Mouse (Mus musculus) kidney, postnatal 25 days (tissue): ENCODE results near the gene Dusp13.

Experiments
- DNase-seq, 2 experiments: peaks; one replicate each; pipeline ENCODE4 v3.0.0; 2021; ENCODE audit warnings: mixed read lengths in 2 of 2

The Dusp13 gene

GRCm38 (mm10) chr14:21747436-21748141, 3.4 kb downstream of the Dusp13 start:
- DNase-seq: no peak

- no peak for DNase-seq
These were observed 4.1 kb downstream of the Dusp13 start for GRCm38 (mm10) chr14:21746846-21747245.

GRCm38 (mm10) chr14:21746251-21746650, 4.7 kb downstream of the Dusp13 start:
- DNase-seq: no peak

GRCm38 (mm10) chr14:21745149-21745548, 5.8 kb downstream of the Dusp13 start:
- DNase-seq: no peak

GRCm38 (mm10) chr14:21744169-21744568, 6.8 kb downstream of the Dusp13 start:
- DNase-seq: no peak

- DNase-seq: no peak
These were observed 8.5 kb downstream of the Dusp13 start for GRCm38 (mm10) chr14:21742441-21742840.

- peak; percentile 74 to 84 for DNase-seq
These were observed 9.2 kb downstream of the Dusp13 start for GRCm38 (mm10) chr14:21741786-21742185.

- DNase-seq: no peak
These were observed 9.7 kb downstream of the Dusp13 start for GRCm38 (mm10) chr14:21741314-21741713.

GRCm38 (mm10) chr14:21740345-21740744, 10.6 kb downstream of the Dusp13 start:
- no peak for DNase-seq

GRCm38 (mm10) chr14:21733131-21733905, 17.7 kb downstream of the Dusp13 start:
- DNase-seq: no peak

- no peak for DNase-seq
These were observed 21.0 kb downstream of the Dusp13 start for GRCm38 (mm10) chr14:21729936-21730335.

GRCm38 (mm10) chr14:21729031-21729732, 21.8 kb downstream of the Dusp13 start:
- no peak for DNase-seq

GRCm38 (mm10) chr14:21722021-21722698, 28.8 kb downstream of the Dusp13 start:
- DNase-seq: peak in 1 of 2 experiments; percentile 7

- DNase-seq: peak in 1 of 2 experiments; percentile 28
These were observed 30.4 kb downstream of the Dusp13 start for GRCm38 (mm10) chr14:21720430-21721205.

- DNase-seq: peak in 1 of 2 experiments; percentile 34
These were observed 31.2 kb downstream of the Dusp13 start for GRCm38 (mm10) chr14:21719646-21720383.

- peak in 1 of 2 experiments; percentile 15 for DNase-seq
These were observed 36.5 kb downstream of the Dusp13 start, which contains the start of gene Dupd1 for GRCm38 (mm10) chr14:21714486-21714885. Dupd1 (minus strand) TSS chr14:21714576.

- DNase-seq: peak in 1 of 2 experiments; percentile 23
These were observed 39.8 kb downstream of the Dusp13 start for GRCm38 (mm10) chr14:21711231-21711630.

GRCm38 (mm10) chr14:21709545-21709944, 41.4 kb downstream of the Dusp13 start:
- peak in 1 of 2 experiments; percentile 37 for DNase-seq

- peak in 1 of 2 experiments; percentile 15 for DNase-seq
These were observed 44.0 kb downstream of the Dusp13 start for GRCm38 (mm10) chr14:21706759-21707571.

GRCm38 (mm10) chr14:21705462-21705861, 45.5 kb downstream of the Dusp13 start:
- DNase-seq: peak in 1 of 2 experiments; percentile 5
